Mouse (Mus musculus): ENCODE data around the gene Ptprd. TPM values are rescaled to one million over a fixed set of nuclear protein-coding genes. Genes with fewer than 3 reads are reported as not detected.
A peak's percentile ranks its signal among the peaks of the same experiment; 100 is the strongest.

Ptprd gene
- total RNA-seq, 2 experiments from 2014 or later, result 3.8 to 7.1 TPM

DNA sequence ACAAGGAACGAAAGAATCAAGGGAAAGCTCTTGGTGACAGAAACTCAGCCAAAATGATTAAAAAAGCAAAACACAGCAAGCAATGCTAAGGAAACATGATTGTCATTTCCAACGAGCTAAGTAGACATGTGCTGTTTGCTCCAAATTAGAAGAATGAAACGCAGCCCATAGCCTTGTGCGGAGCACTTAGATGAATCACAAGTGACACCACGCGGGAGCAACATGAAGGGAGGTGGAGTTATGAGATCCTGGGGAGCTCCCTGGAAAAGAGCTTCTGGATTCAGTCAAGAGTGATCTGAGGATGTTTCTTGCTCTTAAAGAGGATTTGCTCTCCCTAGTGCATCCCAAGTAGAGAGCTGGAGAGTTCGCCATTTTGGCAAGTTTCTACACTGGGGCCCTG, 1590.0 kb downstream of the Ptprd start:
- no peak for DNase-seq

DNA sequence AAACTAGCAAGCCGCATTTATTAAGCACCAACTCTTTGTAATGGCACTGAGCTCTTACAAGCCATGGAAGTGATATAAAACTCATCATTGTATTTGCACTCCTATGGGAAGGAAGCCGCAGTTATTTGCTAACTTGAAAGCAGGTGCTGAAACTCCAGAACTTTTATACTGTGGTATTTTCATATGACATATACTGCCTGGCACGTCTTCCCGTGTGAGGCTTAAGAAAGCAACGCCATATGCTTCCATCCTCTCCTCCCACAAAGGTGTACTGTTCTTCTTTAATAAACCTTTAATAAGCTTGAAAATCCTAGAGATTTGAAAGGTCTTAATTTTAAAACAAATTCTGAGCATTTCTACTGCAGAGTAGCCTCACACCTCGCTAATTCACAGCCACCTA, 1595.1 kb downstream of the Ptprd start:
- DNase-seq, result no peak

DNA sequence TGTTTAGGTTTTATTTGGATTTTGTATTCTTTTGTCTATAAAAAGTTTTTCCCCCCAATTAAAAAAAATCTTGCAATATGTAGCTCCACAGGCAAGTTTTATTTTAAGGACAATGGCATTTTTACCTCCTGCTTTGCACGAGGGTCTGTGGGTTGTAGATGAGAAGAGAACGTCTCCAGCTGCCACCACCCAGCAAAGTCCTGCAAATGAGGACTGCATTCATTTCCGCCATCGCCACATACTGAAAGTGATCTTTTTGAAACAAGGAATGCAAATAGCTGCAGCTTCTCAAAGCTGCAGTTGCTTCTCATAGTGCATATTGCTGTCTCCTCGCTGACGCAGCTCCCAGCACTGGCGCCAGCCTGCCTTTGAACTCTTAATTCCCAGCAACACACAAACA, 1603.5 kb downstream of the Ptprd start:
- DNase-seq, result no peak

DNA sequence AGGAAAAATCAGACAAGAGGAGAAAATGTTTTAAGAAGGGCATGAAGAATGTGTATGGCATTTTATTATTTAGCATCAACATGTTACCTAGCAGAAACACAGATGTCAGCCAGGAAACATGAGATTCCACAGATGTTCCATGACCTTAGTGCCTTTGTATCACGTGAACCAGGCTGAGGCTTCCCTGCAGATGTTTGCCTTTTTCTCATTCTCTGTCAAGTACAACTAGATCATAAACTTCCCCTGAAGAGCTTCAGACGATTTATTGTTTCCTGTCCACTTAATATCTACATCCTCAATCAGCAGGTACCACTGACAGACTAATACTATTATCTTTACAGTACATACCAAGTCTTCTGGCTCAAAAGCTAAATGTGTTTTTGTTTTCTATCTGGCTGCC, 1605.0 kb downstream of the Ptprd start:
- DNase-seq, result no peak

DNA sequence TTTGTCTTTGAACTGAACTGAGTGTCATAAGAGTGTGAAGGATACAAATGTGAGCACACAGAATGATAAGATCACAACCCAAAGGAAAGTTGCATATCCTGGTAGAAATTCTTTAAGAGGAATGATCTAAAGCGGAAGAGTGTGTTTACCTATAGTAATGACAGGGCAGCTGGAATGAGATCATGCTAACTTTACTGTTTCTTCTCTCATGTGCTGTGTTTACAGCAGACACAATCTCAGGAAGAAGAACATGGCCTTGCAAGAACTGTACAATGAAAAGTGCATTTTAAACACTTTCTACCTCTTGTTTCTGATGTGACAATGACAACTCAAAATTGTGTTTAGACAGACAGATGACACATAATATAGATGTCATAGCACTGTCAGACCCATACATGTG, 1621.0 kb downstream of the Ptprd start:
- no peak for DNase-seq

DNA sequence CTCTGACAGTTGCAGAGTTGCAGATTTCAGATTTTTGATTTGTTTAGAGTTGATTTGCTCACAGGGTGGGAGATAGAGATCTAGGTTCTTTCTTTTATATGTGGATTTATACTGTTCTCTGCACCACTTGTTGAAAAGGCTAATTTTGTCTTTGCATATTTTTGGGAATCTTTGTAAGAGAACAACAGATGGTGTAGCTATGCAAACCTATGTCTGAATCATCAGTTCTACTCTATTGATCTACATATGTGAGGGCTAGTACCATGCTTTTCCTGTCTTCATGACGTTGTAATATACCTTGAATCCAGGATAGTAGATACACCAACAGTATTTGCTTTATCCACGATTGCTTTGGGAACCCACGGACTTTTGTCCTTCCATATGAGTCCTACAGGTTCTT, 1628.7 kb downstream of the Ptprd start:
- no peak for DNase-seq

DNA sequence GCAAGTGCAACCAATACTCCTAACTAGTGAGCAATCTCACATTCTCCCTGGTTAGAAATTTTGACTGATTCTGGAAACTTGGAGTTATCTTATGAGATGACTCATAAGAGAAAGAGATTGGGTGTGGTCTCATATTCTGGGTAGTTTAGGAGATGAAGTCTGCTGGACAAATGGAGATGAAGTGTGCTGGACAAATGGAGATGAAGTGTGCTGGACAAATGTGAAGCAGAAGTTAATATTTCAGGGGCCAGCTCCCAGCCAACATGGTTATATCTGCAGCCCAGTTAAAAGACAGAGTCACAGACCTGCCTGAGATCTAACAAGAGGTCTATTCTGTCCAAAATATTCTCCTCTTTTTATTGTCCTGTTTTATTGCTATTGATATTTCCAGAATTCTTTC, 1645.8 kb downstream of the Ptprd start:
- no peak for DNase-seq

DNA sequence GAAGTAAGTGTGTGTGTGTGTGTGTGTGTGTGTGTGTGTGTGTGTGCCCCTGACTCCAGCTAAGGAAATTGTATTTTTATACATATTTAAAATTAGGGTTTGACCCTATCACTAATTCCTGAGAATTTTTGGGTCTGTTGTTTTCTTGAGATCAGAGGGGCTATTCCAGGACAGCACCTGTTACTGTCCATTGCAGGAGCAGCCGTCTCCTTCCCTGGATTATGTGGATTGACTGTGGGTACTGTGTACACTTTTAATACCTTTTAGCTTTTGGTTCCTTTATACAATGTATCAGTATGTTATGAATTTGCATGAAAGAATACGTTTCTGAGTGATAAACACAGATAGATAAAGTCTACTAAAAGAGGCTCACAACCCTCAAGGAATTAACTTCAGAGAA, 1670.0 kb downstream of the Ptprd start:
- DNase-seq, result no peak

DNA sequence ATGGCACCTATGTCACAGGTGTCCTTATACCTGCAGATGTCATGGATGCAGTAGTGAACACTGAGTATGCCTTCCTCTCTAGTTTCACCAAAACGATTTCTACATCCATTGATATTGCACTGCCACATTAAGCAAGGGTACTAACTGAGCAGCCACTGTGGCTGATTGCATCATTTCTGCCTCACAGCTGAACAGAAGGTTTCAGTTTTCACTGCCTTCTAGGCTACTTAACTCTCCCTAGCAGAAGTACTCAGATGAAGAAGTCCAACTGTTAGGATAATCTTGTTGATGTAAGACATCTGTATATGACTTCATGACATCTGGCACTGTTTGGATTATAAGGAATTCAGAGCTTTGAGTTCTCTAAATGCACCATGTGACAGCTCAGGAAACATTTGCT, 1678.8 kb downstream of the Ptprd start:
- no peak for DNase-seq

DNA sequence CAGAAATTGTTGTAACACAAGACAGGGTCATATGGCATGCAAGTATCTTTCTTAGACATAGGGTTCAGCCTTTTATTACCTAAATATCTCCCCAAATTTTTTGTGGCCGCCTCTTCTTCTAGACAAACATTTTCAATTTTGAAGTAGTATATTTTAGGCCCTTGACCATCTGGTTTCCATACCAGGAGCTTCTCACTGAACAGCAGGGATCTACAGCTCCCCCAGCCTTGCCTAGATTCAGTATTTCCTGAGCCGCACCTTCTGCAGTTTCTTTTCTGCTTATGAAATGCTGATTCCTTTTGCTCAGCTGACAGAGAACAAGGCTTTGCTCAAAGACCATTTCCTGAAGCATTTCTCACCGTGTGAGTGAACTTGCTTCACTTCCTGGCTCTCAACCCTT, 1686.5 kb downstream of the Ptprd start:
- no peak for DNase-seq

DNA sequence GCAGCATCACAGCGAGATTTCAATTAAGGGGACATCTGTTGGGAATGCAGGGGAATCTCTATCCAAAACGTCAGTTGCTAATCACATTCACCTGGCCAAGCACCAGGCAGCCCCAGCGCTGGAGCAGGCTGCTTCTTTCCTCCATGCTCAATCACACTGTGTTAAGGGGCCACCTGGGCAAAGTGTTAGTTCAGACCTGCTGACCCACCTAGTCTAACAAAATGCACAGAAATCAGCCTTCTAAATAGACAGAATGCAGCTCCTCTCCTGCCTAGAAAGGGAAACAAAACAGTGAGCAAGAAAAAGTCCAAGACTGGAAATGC, 1708.5 kb downstream of the Ptprd start:
- DNase-seq, result no peak

DNA sequence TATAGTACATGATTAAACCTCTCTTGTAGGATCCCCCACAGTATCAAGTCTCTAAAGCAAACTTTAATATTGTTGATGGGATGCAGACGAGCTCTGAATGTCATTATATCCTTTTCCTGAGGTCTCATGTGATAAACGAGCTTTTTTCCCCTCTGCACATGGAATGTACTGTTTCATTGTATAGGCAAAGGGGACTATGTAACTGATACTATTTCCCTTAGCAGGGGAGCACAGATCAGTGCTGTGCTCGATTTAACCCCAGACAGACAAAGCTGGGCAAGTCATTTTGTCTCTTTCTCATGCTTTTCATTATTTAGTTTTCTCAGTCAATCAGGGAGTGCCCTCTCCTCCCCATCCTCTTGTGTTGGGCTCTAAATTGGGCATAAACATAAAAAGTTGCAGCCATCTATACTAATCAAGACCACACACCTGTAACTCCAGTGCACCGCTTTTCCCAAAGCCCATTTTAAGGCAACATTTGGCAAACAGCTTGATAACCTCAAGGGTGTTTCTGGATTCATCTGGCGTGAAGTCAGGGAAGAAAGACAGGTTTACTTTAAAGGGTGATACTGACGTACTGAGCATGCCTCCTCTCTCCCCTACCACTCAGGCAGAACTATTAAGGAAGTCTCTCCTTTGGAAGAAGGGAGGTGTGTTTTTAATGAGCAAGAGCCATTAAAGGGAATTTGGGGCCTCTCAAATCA, 1709.0 kb downstream of the Ptprd start:
- no peak for DNase-seq

DNA sequence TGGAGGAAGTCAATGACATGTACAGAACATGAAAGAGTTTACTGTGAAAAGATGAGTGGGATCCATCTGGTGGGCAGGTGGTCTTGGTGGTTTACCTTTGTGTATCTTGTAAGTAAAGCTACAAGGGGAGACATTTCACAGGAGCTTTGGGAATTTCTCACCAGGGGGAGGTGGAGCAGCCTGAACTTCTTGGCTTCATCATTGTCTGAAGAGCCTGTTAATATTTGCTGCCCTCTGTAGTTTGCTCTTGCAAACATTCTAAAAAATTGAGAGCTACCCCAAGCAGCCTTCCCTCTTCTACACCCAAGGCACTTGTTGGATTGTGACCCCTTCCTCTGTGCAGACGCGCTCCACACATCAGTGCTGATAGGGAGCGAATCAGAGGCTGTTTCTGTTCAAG, 1725.9 kb downstream of the Ptprd start:
- no peak for DNase-seq

DNA sequence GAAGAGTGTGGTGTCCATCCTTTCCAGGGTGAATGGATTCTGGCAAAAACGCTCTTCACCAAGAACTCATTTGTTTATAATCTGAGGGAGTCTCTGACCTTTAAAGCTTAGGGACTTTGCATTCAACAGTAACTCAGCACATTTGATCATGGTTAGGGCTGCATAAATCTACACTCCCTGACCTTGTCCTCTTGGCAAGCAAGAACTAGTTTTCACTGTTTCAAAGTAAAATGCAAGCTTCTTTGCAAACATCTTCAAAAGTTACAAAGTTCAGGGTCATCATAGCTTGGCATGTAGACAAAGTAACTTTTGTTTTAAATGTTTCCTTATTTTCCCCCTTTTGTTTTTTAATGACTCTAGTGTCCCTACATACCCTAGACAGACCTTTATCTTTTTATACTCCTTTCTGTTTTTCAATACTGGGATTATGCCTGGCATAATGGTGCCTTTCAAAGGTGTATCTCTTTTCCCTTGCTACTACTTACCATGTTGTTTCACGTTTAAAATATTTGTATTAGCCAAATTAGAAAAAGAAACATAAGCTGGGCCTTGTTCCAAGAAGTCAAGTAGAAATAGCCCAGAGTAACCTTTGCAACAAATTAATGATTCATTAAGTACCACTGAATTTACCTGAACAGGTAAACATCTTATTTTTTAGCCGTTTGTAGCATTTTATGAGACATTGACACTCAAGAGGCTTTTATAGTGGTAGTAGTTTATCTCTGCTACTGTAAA, 1743.2 kb downstream of the Ptprd start:
- DNase-seq, result no peak

DNA sequence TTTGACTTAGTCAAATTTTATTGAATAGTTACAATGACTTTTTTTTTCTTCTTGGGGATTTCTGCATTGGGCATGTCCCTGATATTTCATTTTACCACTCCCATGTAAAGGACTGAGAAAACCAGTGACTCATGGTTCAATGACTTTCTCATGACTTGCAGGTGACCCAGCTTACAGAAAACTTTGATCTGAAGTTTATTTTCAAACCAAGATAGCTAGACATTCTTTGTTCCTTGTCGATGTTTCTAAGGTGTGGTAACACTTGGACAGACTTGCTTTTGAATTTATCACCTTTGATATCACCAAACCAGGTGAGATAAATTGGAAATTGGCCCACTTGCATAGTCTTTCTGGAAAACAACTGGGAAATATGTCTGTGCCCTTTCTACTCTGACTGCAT, 1747.1 kb downstream of the Ptprd start:
- DNase-seq, result no peak

DNA sequence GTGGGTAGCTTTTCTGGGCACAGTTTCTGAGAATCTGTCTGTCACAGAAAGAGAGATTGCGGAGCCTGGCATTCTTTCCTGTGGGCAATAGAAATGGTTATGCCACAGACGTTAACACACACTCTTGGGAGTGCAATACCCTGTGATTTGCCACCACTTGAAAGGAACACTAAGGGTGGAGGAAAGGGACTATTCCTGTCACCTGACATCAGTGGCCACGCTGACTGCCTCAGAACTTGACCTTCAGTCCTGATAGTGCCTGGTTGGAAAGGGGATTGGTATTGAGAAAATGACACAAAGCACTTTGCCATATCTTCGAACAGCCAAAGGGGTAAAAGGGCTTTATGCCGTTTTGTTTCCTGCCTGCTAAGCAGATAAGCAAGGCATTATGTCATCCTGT, 1750.4 kb downstream of the Ptprd start:
- DNase-seq, result no peak

DNA sequence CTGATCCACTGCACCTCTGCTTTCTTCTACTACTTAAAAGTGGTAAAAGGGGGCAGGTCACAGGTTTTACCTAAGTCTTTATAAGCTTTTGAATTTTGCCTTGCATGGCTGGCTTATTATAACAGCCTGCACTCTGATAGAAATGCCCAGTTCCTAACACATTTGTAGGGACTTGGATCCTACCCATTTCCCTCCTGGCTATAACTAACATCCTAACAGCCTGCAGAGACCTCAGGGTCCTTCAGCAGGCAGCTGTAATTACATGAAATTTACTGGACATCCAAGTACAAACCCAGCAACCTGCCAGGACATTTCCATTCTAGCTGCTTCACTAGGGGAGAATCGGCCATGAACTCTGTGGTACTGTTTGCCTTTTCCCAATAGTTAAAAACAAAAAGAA, 1751.2 kb downstream of the Ptprd start:
- no peak for DNase-seq

DNA sequence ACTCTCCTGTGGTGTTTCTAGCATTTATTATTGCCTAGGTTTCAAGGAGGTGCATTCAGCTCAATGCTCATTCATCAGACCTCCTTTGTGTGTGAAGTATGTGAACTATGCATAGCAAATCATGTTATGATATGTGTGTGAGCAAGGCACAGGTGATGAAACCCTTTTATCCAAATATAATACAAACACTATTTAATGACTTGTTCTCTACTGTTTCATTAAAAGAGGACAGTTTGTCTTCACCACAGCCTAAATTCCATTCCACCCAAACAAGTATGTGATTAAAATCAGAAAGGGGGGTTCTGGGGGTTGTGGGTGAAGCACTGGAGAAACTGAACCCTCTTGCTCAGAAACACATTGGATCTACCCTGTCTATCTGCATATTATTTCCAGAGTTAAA, 1752.1 kb downstream of the Ptprd start:
- DNase-seq, result no peak

DNA sequence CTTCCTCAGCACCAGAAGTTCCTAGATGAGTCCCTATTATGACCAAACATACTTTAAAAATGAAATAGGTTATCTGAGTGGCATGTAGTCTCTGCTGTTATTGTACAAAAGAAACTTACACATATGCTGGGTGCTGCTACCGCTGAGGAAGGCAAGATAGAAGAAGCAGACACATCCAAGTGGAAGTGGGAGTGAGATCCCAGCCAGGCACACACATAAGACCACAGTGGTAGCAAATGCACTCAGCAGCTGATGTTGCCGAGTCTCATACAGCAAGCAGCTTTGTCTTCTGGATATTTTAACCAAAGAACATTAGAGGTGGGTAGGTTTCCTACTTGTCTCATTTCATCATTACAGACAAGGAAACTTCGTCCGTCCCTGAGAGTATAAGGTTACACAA, 1759.5 kb downstream of the Ptprd start:
- no peak for DNase-seq

DNA sequence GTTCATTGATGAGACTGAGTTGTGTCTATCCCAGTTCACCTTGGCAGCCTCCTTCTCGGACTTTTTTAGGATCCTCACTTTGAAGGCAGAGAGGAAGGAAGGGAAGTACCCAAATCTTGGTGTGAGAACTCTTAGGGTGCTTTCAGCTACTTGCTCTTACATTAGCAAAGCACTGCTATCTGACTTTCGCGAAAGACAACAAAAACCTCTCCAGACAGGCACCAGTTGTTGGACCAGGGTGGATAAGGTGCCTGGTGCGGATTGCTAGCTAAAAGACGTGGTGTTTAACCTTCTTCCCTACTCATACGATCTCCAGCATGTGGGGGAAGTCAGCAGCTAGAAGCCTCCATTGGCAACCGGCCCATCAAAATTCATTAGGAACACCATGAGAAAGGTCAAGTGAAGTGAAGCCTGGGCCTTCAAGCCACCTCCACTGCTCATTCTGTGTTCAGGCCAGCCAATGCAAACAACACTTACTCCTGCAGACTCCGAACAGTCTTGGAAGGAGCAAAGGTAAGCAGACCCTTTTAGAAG, 1760.7 kb downstream of the Ptprd start:
- DNase-seq, result no peak

DNA sequence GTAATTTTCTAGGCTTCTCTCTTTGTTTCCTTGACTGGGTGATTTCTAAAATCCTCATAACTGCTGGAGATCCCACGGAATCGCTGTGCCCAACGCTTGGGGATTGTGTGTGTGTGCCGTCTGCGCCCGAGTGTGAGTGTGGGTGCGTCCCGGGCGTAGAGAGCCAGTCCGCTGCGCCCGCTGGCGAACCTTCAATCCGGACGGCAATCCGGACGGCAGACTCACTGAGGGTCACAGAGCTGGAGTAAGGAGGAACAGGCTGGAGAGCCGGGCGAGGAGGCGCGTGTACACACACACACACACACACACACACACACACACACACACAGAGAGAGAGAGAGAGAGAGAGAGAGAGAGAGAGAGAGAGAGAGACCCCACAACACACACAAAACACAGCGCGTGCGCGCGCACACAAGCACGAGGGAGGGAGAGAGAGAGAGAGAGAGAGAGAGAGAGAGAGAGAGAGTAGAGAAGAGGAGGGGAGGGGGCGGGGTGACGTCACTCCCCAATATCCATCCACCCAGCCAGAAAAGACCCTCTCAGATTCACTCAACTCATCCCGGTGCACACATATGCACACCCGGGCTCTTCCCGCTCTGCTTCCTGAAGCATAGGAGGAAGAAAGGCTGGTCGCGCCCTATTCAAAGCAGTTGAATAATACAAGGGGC, 1761.3 kb downstream of the Ptprd start:
- DNase-seq, result peak; percentile 34

DNA sequence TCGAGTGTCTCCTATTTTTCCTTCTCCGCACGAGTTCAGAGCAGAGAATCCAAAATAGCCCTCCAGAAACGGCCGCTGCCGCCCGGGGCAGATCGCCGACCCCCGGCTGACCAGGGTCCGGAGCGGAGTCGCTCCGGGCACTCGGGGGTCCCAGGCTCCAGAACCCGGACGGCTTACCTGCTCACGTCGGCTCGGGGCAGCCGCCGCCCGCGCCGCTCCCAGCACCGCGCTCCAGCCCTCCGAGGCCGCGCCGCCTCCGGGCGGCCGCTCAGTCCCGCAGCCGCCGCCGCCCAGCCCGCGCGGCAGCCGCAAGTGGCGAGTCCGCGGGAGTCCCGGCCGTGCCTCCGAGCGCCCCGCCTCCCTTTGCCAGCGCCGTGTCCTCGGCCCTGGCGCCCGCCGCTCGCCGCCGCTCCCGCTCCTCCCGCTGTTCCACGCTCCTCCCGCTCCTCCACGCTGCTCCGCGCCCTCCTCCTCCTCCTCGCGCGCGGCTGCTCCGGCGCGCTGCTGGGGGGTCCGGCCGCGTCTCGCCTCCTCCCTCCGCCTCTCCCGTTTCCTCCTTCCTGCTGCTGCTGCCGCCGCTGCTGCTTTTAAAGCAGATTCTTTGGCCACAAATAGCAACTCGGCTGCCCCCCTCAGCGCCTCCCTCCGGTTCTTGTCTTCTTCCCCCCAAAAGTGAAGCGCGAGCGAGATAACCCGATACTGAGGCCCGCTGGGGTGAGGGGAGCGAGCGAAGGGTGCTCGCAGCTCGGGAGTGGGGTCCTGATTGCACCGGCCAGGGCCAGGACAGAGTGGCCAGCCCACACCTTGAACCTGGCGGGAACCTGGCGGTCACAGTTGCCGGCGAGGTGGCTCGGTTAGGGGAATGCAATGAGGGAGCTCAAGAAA, 1762.1 kb downstream of the Ptprd start:
- peak; percentile 74 for DNase-seq

Data from gastrocnemius, postnatal 25 days (tissue).